Mouse (Mus musculus): ENCODE measurements around the gene Bmpr2.

- TF ChIP-seq CTCF (IDR thresholded peaks at IDR 0.05; ENCODE audit: extremely low read depth, insufficient read depth, insufficient read length, insufficient replicate concordance), result no peak
- no peak for TF ChIP-seq POLR2A (IDR thresholded peaks at IDR 0.05; ENCODE audit: low read depth, low read length)
Measured at GRCm38 (mm10) chr1:59762208-59762607, 992 bp upstream of the Bmpr2 start.

Data from spleen, adult 2 months (tissue).